Mouse (Mus musculus): ENCODE data around the gene Acot2. TPM values are rescaled to one million over a fixed set of nuclear protein-coding genes. Genes with fewer than 3 reads are reported as not detected.
A peak's percentile ranks its signal among the peaks of the same experiment; 100 is the strongest.

The Acot2 gene
- polyA plus RNA-seq, 1 experiment, result 28.9 TPM

GRCm38 (mm10) chr12:83950840-83951701, 36.6 kb upstream of the Acot2 start:
- no peak for TF ChIP-seq CTCF (IDR thresholded peaks at IDR 0.05; ENCODE audit: borderline replicate concordance, insufficient read depth, low read length)
- H3K4me3 ChIP-seq (ENCODE audit: insufficient read depth, low read length), result peak overlapping the region; percentile 71

GRCm38 (mm10) chr12:83951711-83952575, 35.7 kb upstream of the Acot2 start:
- TF ChIP-seq CTCF (IDR thresholded peaks at IDR 0.05; ENCODE audit: borderline replicate concordance, insufficient read depth, low read length) (no peak), POLR2A (IDR thresholded peaks at IDR 0.05; ENCODE audit: low read depth, low read length) (no peak)
- peak overlapping the region; percentile 71 for H3K4me3 ChIP-seq (ENCODE audit: insufficient read depth, low read length)
- no peaks in the 10 kb centered on the region for H3K4me1 ChIP-seq (ENCODE audit: control insufficient read depth, insufficient read depth, low read length)
- H3K27ac ChIP-seq (ENCODE audit: insufficient read depth, low read length), result no peak overlapping the region

More at GRCm38 (mm10) chr12:83950840-83951701, 36.6 kb upstream of the Acot2 start:
- Histone ChIP-seq H3K27ac (ENCODE audit: insufficient read depth, low read length) (peak overlapping the region; percentile 42; the same call in 1 of the 2 replicates), H3K4me1 (ENCODE audit: control insufficient read depth, insufficient read depth, low read length) (no peaks in the 10 kb centered on the region)

DNA sequence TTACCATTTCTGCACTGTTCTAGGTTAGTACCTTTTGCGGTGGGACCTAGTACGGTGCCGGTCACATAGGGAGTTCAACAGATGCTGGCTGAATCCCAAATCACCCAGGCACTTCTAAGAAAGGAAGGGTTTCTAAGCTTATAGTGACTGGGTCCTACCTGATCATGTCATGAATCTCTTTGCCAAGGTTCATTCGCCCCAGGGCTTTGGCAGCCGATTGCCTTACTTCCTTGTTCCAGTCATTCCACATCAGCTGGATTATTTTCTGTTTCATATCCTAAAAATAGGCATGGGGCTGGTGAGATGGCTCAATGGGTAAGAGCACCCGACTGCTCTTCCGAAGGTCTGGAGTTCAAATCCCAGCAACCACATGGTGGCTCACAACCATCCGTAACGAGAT, 29.4 kb upstream of the Acot2 start:
- H3K4me1 ChIP-seq (ENCODE audit: control insufficient read depth, insufficient read depth, low read length), result no peaks in the 10 kb centered on the region
- no peak for TF ChIP-seq POLR2A (IDR thresholded peaks at IDR 0.05; ENCODE audit: low read depth, low read length)
- TF ChIP-seq CTCF (IDR thresholded peaks at IDR 0.05; ENCODE audit: borderline replicate concordance, insufficient read depth, low read length), result no peak
- no peak overlapping the region for H3K4me3 ChIP-seq (ENCODE audit: insufficient read depth, low read length)

DNA sequence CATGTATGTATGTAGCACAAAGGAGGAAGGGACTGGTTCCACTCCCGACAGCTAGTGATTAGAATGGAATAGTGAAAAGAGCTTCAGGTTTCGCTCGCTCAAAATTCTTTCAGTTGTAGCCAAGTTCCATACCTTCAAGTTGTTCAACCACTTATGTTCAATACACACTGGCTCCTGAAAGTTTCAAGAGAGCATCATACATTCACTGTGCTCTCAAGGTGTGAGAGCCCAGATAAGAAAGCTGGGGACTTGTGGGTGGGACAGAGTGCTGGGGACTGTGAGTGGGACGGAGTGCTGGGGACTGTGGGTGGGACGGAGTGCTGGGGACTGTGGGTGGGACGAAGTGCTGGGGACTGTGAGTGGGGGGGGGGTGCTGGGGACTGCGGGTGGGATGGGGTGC, 22.4 kb upstream of the Acot2 start:
- Histone ChIP-seq H3K4me1 (ENCODE audit: control insufficient read depth, insufficient read depth, low read length) (no peaks in the 10 kb centered on the region), H3K4me3 (ENCODE audit: insufficient read depth, low read length) (no peak overlapping the region), H3K27ac (ENCODE audit: insufficient read depth, low read length) (no peak overlapping the region)
- TF ChIP-seq CTCF (IDR thresholded peaks at IDR 0.05; ENCODE audit: borderline replicate concordance, insufficient read depth, low read length) (no peak), POLR2A (IDR thresholded peaks at IDR 0.05; ENCODE audit: low read depth, low read length) (no peak)

More for the DNA sequence above, 29.4 kb upstream of the Acot2 start:
- no peak overlapping the region for H3K27ac ChIP-seq (ENCODE audit: insufficient read depth, low read length)

DNA sequence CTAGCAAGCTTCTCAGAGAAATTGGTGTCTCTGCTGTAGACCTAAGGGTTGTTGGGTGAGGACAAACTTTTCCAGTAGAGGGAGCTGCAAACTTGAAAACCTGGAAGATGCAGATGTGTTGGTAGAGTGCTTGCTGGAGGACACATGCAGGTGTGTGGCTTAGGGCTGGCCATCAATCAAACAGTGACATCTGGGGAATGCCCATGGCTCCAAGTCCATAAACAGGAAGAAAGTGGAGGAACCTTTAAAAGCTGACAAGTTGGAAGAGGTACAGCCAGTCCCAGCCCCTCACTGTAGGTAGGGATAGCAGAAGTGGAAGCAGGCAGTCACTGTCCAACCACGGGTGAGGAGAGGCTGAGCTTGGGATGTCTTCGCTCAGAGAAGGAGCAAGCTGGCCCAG, 15.5 kb upstream of the Acot2 start:
- Histone ChIP-seq H3K4me1 (ENCODE audit: control insufficient read depth, insufficient read depth, low read length) (no peaks in the 10 kb centered on the region), H3K4me3 (ENCODE audit: insufficient read depth, low read length) (no peak overlapping the region), H3K27ac (ENCODE audit: insufficient read depth, low read length) (no peak overlapping the region)
- TF ChIP-seq POLR2A (IDR thresholded peaks at IDR 0.05; ENCODE audit: low read depth, low read length) (no peak), CTCF (IDR thresholded peaks at IDR 0.05; ENCODE audit: borderline replicate concordance, insufficient read depth, low read length) (no peak)

DNA sequence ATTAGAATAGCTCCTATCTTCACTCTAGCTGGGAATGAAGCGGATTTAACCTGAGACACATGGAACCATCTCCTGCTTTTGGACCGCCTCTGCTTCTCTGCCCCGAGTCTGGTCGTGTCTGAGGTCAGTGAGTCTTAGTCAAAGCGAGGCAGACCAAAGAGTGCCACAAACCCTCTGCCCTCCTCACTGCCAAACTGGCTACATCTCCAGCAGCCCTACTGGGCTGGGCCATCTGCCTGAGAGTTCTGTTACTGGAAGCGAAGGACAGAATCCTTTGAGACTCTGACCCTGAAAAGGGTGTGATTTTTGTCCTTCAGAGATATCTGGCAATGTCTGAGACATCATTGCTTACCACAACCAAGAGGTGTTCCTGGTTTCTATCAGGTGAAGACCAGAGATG, 8.8 kb upstream of the Acot2 start:
- Histone ChIP-seq H3K4me3 (ENCODE audit: insufficient read depth, low read length) (no peak overlapping the region), H3K4me1 (ENCODE audit: control insufficient read depth, insufficient read depth, low read length) (no peaks in the 10 kb centered on the region), H3K27ac (ENCODE audit: insufficient read depth, low read length) (no peak overlapping the region)
- no peak for TF ChIP-seq CTCF (IDR thresholded peaks at IDR 0.05; ENCODE audit: borderline replicate concordance, insufficient read depth, low read length)

- H3K4me3 ChIP-seq (ENCODE audit: insufficient read depth, low read length), result no peak overlapping the region
- no peak for TF ChIP-seq POLR2A (IDR thresholded peaks at IDR 0.05; ENCODE audit: low read depth, low read length)
- TF ChIP-seq CTCF (IDR thresholded peaks at IDR 0.05; ENCODE audit: borderline replicate concordance, insufficient read depth, low read length), result no peak
- no peak overlapping the region for H3K27ac ChIP-seq (ENCODE audit: insufficient read depth, low read length)
- no peaks in the 10 kb centered on the region; the same call in 1 of the 2 replicates for H3K4me1 ChIP-seq (ENCODE audit: control insufficient read depth, insufficient read depth, low read length)
Measured at GRCm38 (mm10) chr12:83981615-83982014, 6.0 kb upstream of the Acot2 start.

- TF ChIP-seq POLR2A (IDR thresholded peaks at IDR 0.05; ENCODE audit: low read depth, low read length) (no peak), CTCF (IDR thresholded peaks at IDR 0.05; ENCODE audit: borderline replicate concordance, insufficient read depth, low read length) (no peak)
- Histone ChIP-seq H3K4me3 (ENCODE audit: insufficient read depth, low read length) (no peak within 1 kb of the TSS), H3K4me1 (ENCODE audit: control insufficient read depth, insufficient read depth, low read length) (peaks cover 2% of the 10 kb centered on the region; the same call in 1 of the 2 replicates), H3K27ac (ENCODE audit: insufficient read depth, low read length) (no peak within 1 kb of the TSS)
Measured at GRCm38 (mm10) chr12:83984752-83985151, 2.9 kb upstream of the Acot2 start, which contains the start of gene Heatr4. Gene Heatr4 (minus strand): TSS chr12:83984852.

GRCm38 (mm10) chr12:83987242-83987582, 449 bp upstream of the Acot2 start:
- H3K4me3 ChIP-seq (ENCODE audit: insufficient read depth, low read length), result peak overlapping the region; percentile 37
- H3K4me1 ChIP-seq (ENCODE audit: control insufficient read depth, insufficient read depth, low read length), result peaks cover 2% of the 10 kb centered on the region; the same call in 1 of the 2 replicates
- peak overlapping the region; percentile 82 for H3K27ac ChIP-seq (ENCODE audit: insufficient read depth, low read length)

More at GRCm38 (mm10) chr12:83987242-83987582, 449 bp upstream of the Acot2 start:
- no peak for TF ChIP-seq CTCF (IDR thresholded peaks at IDR 0.05; ENCODE audit: borderline replicate concordance, insufficient read depth, low read length)
- TF ChIP-seq POLR2A (IDR thresholded peaks at IDR 0.05; ENCODE audit: low read depth, low read length), result no peak
